Mouse (Mus musculus) gastrocnemius, adult 2 months (tissue): ENCODE data around the gene Abcg5. TPM values are rescaled to one million over a fixed set of nuclear protein-coding genes. Genes with fewer than 3 reads are reported as not detected.

Experiments used
- DNase-seq: peaks from one replicate; pipeline ENCODE4 v3.0.0; 2022
- H3K27ac ChIP-seq: fragments of 200-600 bp; 2 replicates; pipeline ENCODE4 v1.8.1; 2022; ENCODE audit warnings: mild to moderate bottlenecking
- H3K4me3 ChIP-seq: fragments of 200-600 bp; 2 replicates; pipeline ENCODE4 v1.8.1; 2022; ENCODE audit warnings: mild to moderate bottlenecking, moderate library complexity
- CTCF ChIP-seq: fragments of 200-600 bp; IDR thresholded peaks from 2 replicates; pipeline ENCODE4 v1.8.1; 2022; ENCODE audit warnings: antibody characterized with exemption, mild to moderate bottlenecking, moderate library complexity
- intact Hi-C: fragments of 180-260 bp; cut with DNase I; formaldehyde crosslinking; loops from one replicate; pipeline ENCODE4 v1.15.1; 2025
- total RNA-seq, 2 experiments: library from RNA; stranded (reverse); gene quantifications; 2 replicates each; pipeline ENCODE4 v1.2.3; 2021

The Abcg5 gene
- total RNA-seq, 2 experiments from 2014 or later = not detected

- intact Hi-C loops = no loop called here
- TF ChIP-seq CTCF = no peak
- H3K27ac ChIP-seq = peak overlapping the region; percentile 56
- peak overlapping the region; percentile 33 for H3K4me3 ChIP-seq
- peak; percentile 75 for DNase-seq
These were observed 71.3 kb downstream of the Abcg5 start for GRCm38 (mm10) chr17:84611500-84611899.

- intact Hi-C loops = no loop called here
- TF ChIP-seq CTCF = no peak
- DNase-seq = no peak
- H3K4me3 ChIP-seq = no peak overlapping the region
- no peak overlapping the region for H3K27ac ChIP-seq
These were observed 74.2 kb downstream of the Abcg5 start for GRCm38 (mm10) chr17:84608606-84609005.

Other genes with a start within 250 kb of the Abcg5 start
- 1 to 10 TPM; 5.6 to 6.8 TPM for gene Thada, start 216.8 kb downstream of the Abcg5 start, total RNA-seq
- 1 to 10 TPM in 1 of 2 experiments, under 1 TPM in 1; 0.77 to 1.7 TPM for gene Plekhh2, start 171.1 kb downstream of the Abcg5 start, total RNA-seq
- gene Dync2li1, start 56.5 kb downstream of the Abcg5 start, total RNA-seq = 1 to 10 TPM; 3.2 to 3.6 TPM
- gene Abcg8, start 6.7 kb downstream of the Abcg5 start, total RNA-seq = not detected
- 10 to 100 TPM; 61.7 to 84.8 TPM for gene Lrpprc, start 107.8 kb upstream of the Abcg5 start, total RNA-seq